Mouse (Mus musculus): ENCODE data around the gene Nod2. TPM values are rescaled to one million over a fixed set of nuclear protein-coding genes. Genes with fewer than 3 reads are reported as not detected.
"Not testable (repeated sequence)": the region's sequence is repeated elsewhere in the genome, so short reads cannot be mapped to it uniquely, and the experiment has no call there.

Gene Nod2
- polyA plus RNA-seq, 1 experiment: not detected

- Histone ChIP-seq H3K36me3 (ENCODE audit: control insufficient read depth) (no peaks in the 10 kb centered on the region), H3K27me3 (ENCODE audit: control insufficient read depth) (no peaks in the 10 kb centered on the region), H3K4me1 (ENCODE audit: control insufficient read depth) (peaks cover 6% of the 10 kb centered on the region), H3K9me3 (ENCODE audit: control insufficient read depth, low read length) (no peaks in the 10 kb centered on the region), H3K4me3 (replicated peaks) (no peak overlapping the region)
- TF ChIP-seq GATA1 (IDR thresholded peaks at IDR 0.05; ENCODE audit: low read length): no peak
- no peak for TF ChIP-seq TAL1 (IDR thresholded peaks at IDR 0.05; ENCODE audit: low read length)
These were observed 1.2 kb downstream of the Nod2 start for GRCm38 (mm10) chr8:88648322-88648721.

- Histone ChIP-seq H3K4me1 (ENCODE audit: control insufficient read depth) (peaks cover 6% of the 10 kb centered on the region), H3K9me3 (ENCODE audit: control insufficient read depth, low read length) (no peaks in the 10 kb centered on the region), H3K4me3 (replicated peaks) (no peak overlapping the region), H3K27me3 (ENCODE audit: control insufficient read depth) (no peaks in the 10 kb centered on the region), H3K36me3 (ENCODE audit: control insufficient read depth) (no peaks in the 10 kb centered on the region)
- TF ChIP-seq GATA1 (IDR thresholded peaks at IDR 0.05; ENCODE audit: low read length) (no peak), TAL1 (IDR thresholded peaks at IDR 0.05; ENCODE audit: low read length) (no peak)
These were observed 3.0 kb downstream of the Nod2 start for GRCm38 (mm10) chr8:88650016-88650708.

- not testable (repeated sequence) for H3K4me1 ChIP-seq (ENCODE audit: control insufficient read depth); H3K27me3 ChIP-seq (ENCODE audit: control insufficient read depth); H3K36me3 ChIP-seq (ENCODE audit: control insufficient read depth); H3K4me3 ChIP-seq (replicated peaks); H3K9me3 ChIP-seq (ENCODE audit: control insufficient read depth, low read length)
These were observed 4.0 kb downstream of the Nod2 start for GRCm38 (mm10) chr8:88651122-88651521.

GRCm38 (mm10) chr8:88655334-88655733, 8.2 kb downstream of the Nod2 start:
- Histone ChIP-seq H3K4me3 (replicated peaks) (no peak overlapping the region), H3K9me3 (ENCODE audit: control insufficient read depth, low read length) (no peaks in the 10 kb centered on the region), H3K36me3 (ENCODE audit: control insufficient read depth) (no peaks in the 10 kb centered on the region), H3K27me3 (ENCODE audit: control insufficient read depth) (no peaks in the 10 kb centered on the region), H3K4me1 (ENCODE audit: control insufficient read depth) (no peaks in the 10 kb centered on the region)
- TF ChIP-seq GATA1 (IDR thresholded peaks at IDR 0.05; ENCODE audit: low read length) (no peak), TAL1 (IDR thresholded peaks at IDR 0.05; ENCODE audit: low read length) (no peak)

GRCm38 (mm10) chr8:88659873-88660272, 12.8 kb downstream of the Nod2 start:
- H3K36me3 ChIP-seq (ENCODE audit: control insufficient read depth): no peaks in the 10 kb centered on the region
- no peak for TF ChIP-seq GATA1 (IDR thresholded peaks at IDR 0.05; ENCODE audit: low read length)
- TF ChIP-seq TAL1 (IDR thresholded peaks at IDR 0.05; ENCODE audit: low read length): no peak
- no peak overlapping the region for H3K4me3 ChIP-seq (replicated peaks)
- H3K27me3 ChIP-seq (ENCODE audit: control insufficient read depth): no peaks in the 10 kb centered on the region
- H3K9me3 ChIP-seq (ENCODE audit: control insufficient read depth, low read length): no peaks in the 10 kb centered on the region
- H3K4me1 ChIP-seq (ENCODE audit: control insufficient read depth): no peaks in the 10 kb centered on the region

- H3K36me3 ChIP-seq (ENCODE audit: control insufficient read depth): no peaks in the 10 kb centered on the region
- no peaks in the 10 kb centered on the region for H3K27me3 ChIP-seq (ENCODE audit: control insufficient read depth)
- H3K4me3 ChIP-seq (replicated peaks): no peak overlapping the region
- TF ChIP-seq TAL1 (IDR thresholded peaks at IDR 0.05; ENCODE audit: low read length): no peak
- TF ChIP-seq GATA1 (IDR thresholded peaks at IDR 0.05; ENCODE audit: low read length): no peak
- H3K9me3 ChIP-seq (ENCODE audit: control insufficient read depth, low read length): no peaks in the 10 kb centered on the region
- H3K4me1 ChIP-seq (ENCODE audit: control insufficient read depth): no peaks in the 10 kb centered on the region
These were observed 15.3 kb downstream of the Nod2 start for GRCm38 (mm10) chr8:88662401-88662821.

GRCm38 (mm10) chr8:88664121-88664520, 17.0 kb downstream of the Nod2 start:
- H3K36me3 ChIP-seq (ENCODE audit: control insufficient read depth): no peaks in the 10 kb centered on the region
- no peaks in the 10 kb centered on the region for H3K9me3 ChIP-seq (ENCODE audit: control insufficient read depth, low read length)
- no peaks in the 10 kb centered on the region for H3K27me3 ChIP-seq (ENCODE audit: control insufficient read depth)
- no peak for TF ChIP-seq TAL1 (IDR thresholded peaks at IDR 0.05; ENCODE audit: low read length)
- TF ChIP-seq GATA1 (IDR thresholded peaks at IDR 0.05; ENCODE audit: low read length): no peak
- H3K4me3 ChIP-seq (replicated peaks): no peak overlapping the region
- H3K4me1 ChIP-seq (ENCODE audit: control insufficient read depth): no peaks in the 10 kb centered on the region

GRCm38 (mm10) chr8:88664947-88665346, 17.8 kb downstream of the Nod2 start:
- no peaks in the 10 kb centered on the region for H3K9me3 ChIP-seq (ENCODE audit: control insufficient read depth, low read length)
- H3K4me3 ChIP-seq (replicated peaks): no peak overlapping the region
- no peaks in the 10 kb centered on the region for H3K27me3 ChIP-seq (ENCODE audit: control insufficient read depth)
- H3K4me1 ChIP-seq (ENCODE audit: control insufficient read depth): no peaks in the 10 kb centered on the region
- no peak for TF ChIP-seq GATA1 (IDR thresholded peaks at IDR 0.05; ENCODE audit: low read length)
- no peak for TF ChIP-seq TAL1 (IDR thresholded peaks at IDR 0.05; ENCODE audit: low read length)
- no peaks in the 10 kb centered on the region for H3K36me3 ChIP-seq (ENCODE audit: control insufficient read depth)

GRCm38 (mm10) chr8:88666435-88666834, 19.3 kb downstream of the Nod2 start:
- TF ChIP-seq TAL1 (IDR thresholded peaks at IDR 0.05; ENCODE audit: low read length): no peak
- no peak for TF ChIP-seq GATA1 (IDR thresholded peaks at IDR 0.05; ENCODE audit: low read length)

More at GRCm38 (mm10) chr8:88666435-88666834, 19.3 kb downstream of the Nod2 start:
- Histone ChIP-seq H3K9me3 (ENCODE audit: control insufficient read depth, low read length) (no peaks in the 10 kb centered on the region), H3K4me1 (ENCODE audit: control insufficient read depth) (no peaks in the 10 kb centered on the region), H3K27me3 (ENCODE audit: control insufficient read depth) (no peaks in the 10 kb centered on the region), H3K4me3 (replicated peaks) (no peak overlapping the region), H3K36me3 (ENCODE audit: control insufficient read depth) (no peaks in the 10 kb centered on the region)
